Mouse (Mus musculus): ENCODE data around the gene Timmdc1. TPM values are rescaled to one million over a fixed set of nuclear protein-coding genes. Genes with fewer than 3 reads are reported as not detected.

Timmdc1 gene
- polyA plus RNA-seq, 1 experiment from 2014 or later = 22.6 TPM

- ATAC-seq = peak; percentile 81
- WGBS = 72% methylated on average over 4 of the region's 4 CpGs
- Histone ChIP-seq H3K27me3 (replicated peaks; ENCODE audit: control insufficient read depth, insufficient read depth, low read length) (no peaks in the 10 kb centered on the region), H3K4me1 (ENCODE audit: control insufficient read depth, insufficient read depth, low read length) (no peaks in the 10 kb centered on the region), H3K9me3 (ENCODE audit: control insufficient read depth, low read length) (no peaks in the 10 kb centered on the region), H3K9ac (ENCODE audit: low read depth, low read length) (no peak overlapping the region), H3K4me2 (ENCODE audit: low read depth, low read length) (no peak overlapping the region), H3K4me3 (ENCODE audit: low read length) (no peak overlapping the region), H3K27ac (ENCODE audit: low read length) (no peak overlapping the region), H3K36me3 (ENCODE audit: control insufficient read depth, insufficient read depth, low read length) (peaks cover 10% of the 10 kb centered on the region)
These were observed 16.3 kb downstream of the Timmdc1 start for GRCm38 (mm10) chr16:38506041-38506634.

- H3K4me1 ChIP-seq (ENCODE audit: control insufficient read depth, insufficient read depth, low read length) = no peaks in the 10 kb centered on the region
- H3K27ac ChIP-seq (ENCODE audit: low read length) = no peak overlapping the region
- WGBS = 85% methylated on average over 4 of the region's 4 CpGs
- H3K9me3 ChIP-seq (ENCODE audit: control insufficient read depth, low read length) = no peaks in the 10 kb centered on the region
- H3K27me3 ChIP-seq (replicated peaks; ENCODE audit: control insufficient read depth, insufficient read depth, low read length) = no peaks in the 10 kb centered on the region
- no peak overlapping the region for H3K4me3 ChIP-seq (ENCODE audit: low read length)
- ATAC-seq = no peak
- no peak overlapping the region for H3K9ac ChIP-seq (ENCODE audit: low read depth, low read length)
- H3K36me3 ChIP-seq (ENCODE audit: control insufficient read depth, insufficient read depth, low read length) = peaks cover 8% of the 10 kb centered on the region; the same call in 1 of the 2 replicates
- no peak overlapping the region for H3K4me2 ChIP-seq (ENCODE audit: low read depth, low read length)
These were observed 18.9 kb downstream of the Timmdc1 start for GRCm38 (mm10) chr16:38503528-38503927.

- Histone ChIP-seq H3K4me1 (ENCODE audit: control insufficient read depth, insufficient read depth, low read length) (no peaks in the 10 kb centered on the region), H3K4me2 (ENCODE audit: low read depth, low read length) (no peak overlapping the region), H3K27ac (ENCODE audit: low read length) (no peak overlapping the region), H3K9me3 (ENCODE audit: control insufficient read depth, low read length) (no peaks in the 10 kb centered on the region), H3K36me3 (ENCODE audit: control insufficient read depth, insufficient read depth, low read length) (peaks cover 8% of the 10 kb centered on the region; the same call in 1 of the 2 replicates), H3K27me3 (replicated peaks; ENCODE audit: control insufficient read depth, insufficient read depth, low read length) (no peaks in the 10 kb centered on the region), H3K4me3 (ENCODE audit: low read length) (no peak overlapping the region), H3K9ac (ENCODE audit: low read depth, low read length) (no peak overlapping the region)
- WGBS = 80% methylated on average over 10 of the region's 10 CpGs
- ATAC-seq = peak; percentile 73
These were observed 20.0 kb downstream of the Timmdc1 start for GRCm38 (mm10) chr16:38502469-38502868.

GRCm38 (mm10) chr16:38496604-38497140 is 25.8 kb downstream of the Timmdc1 start:
- 84% methylated on average over 7 of the region's 7 CpGs for WGBS
- no peak overlapping the region for H3K27ac ChIP-seq (ENCODE audit: low read length)

GRCm38 (mm10) chr16:38493890-38494289 is 28.6 kb downstream of the Timmdc1 start:
- H3K27ac ChIP-seq (ENCODE audit: low read length) = no peak overlapping the region
- H3K27me3 ChIP-seq (replicated peaks; ENCODE audit: control insufficient read depth, insufficient read depth, low read length) = no peaks in the 10 kb centered on the region
- 80% methylated on average over 10 of the region's 10 CpGs for WGBS
- no peak overlapping the region for H3K4me2 ChIP-seq (ENCODE audit: low read depth, low read length)
- peaks cover 3% of the 10 kb centered on the region; the same call in 1 of the 2 replicates for H3K36me3 ChIP-seq (ENCODE audit: control insufficient read depth, insufficient read depth, low read length)
- H3K4me3 ChIP-seq (ENCODE audit: low read length) = no peak overlapping the region
- H3K9me3 ChIP-seq (ENCODE audit: control insufficient read depth, low read length) = no peaks in the 10 kb centered on the region
- no peak overlapping the region for H3K9ac ChIP-seq (ENCODE audit: low read depth, low read length)
- ATAC-seq = no peak
- no peaks in the 10 kb centered on the region for H3K4me1 ChIP-seq (ENCODE audit: control insufficient read depth, insufficient read depth, low read length)

More at GRCm38 (mm10) chr16:38496604-38497140, 25.8 kb downstream of the Timmdc1 start:
- H3K36me3 ChIP-seq (ENCODE audit: control insufficient read depth, insufficient read depth, low read length) = peaks cover 7% of the 10 kb centered on the region; the same call in 1 of the 2 replicates
- H3K9ac ChIP-seq (ENCODE audit: low read depth, low read length) = no peak overlapping the region
- H3K27me3 ChIP-seq (replicated peaks; ENCODE audit: control insufficient read depth, insufficient read depth, low read length) = no peaks in the 10 kb centered on the region
- no peak for ATAC-seq
- no peak overlapping the region for H3K4me2 ChIP-seq (ENCODE audit: low read depth, low read length)
- H3K4me1 ChIP-seq (ENCODE audit: control insufficient read depth, insufficient read depth, low read length) = no peaks in the 10 kb centered on the region
- no peaks in the 10 kb centered on the region for H3K9me3 ChIP-seq (ENCODE audit: control insufficient read depth, low read length)
- no peak overlapping the region for H3K4me3 ChIP-seq (ENCODE audit: low read length)

- WGBS = 80% methylated on average over 3 of the region's 3 CpGs
- H3K27ac ChIP-seq (ENCODE audit: low read length) = no peak overlapping the region
- H3K27me3 ChIP-seq (replicated peaks; ENCODE audit: control insufficient read depth, insufficient read depth, low read length) = no peaks in the 10 kb centered on the region
- no peak overlapping the region for H3K4me3 ChIP-seq (ENCODE audit: low read length)
- no peak for ATAC-seq
- H3K4me2 ChIP-seq (ENCODE audit: low read depth, low read length) = no peak overlapping the region
- H3K9me3 ChIP-seq (ENCODE audit: control insufficient read depth, low read length) = no peaks in the 10 kb centered on the region
- no peak overlapping the region for H3K9ac ChIP-seq (ENCODE audit: low read depth, low read length)
- no peaks in the 10 kb centered on the region for H3K4me1 ChIP-seq (ENCODE audit: control insufficient read depth, insufficient read depth, low read length)
- peaks cover 3% of the 10 kb centered on the region; the same call in 1 of the 2 replicates for H3K36me3 ChIP-seq (ENCODE audit: control insufficient read depth, insufficient read depth, low read length)
These were observed 29.9 kb downstream of the Timmdc1 start for GRCm38 (mm10) chr16:38492551-38492950.

GRCm38 (mm10) chr16:38483582-38484309 is 38.7 kb downstream of the Timmdc1 start:
- Histone ChIP-seq H3K9me3 (ENCODE audit: control insufficient read depth, low read length) (no peaks in the 10 kb centered on the region), H3K36me3 (ENCODE audit: control insufficient read depth, insufficient read depth, low read length) (no peaks in the 10 kb centered on the region), H3K9ac (ENCODE audit: low read depth, low read length) (peak overlapping the region; percentile 55), H3K4me1 (ENCODE audit: control insufficient read depth, insufficient read depth, low read length) (peaks cover 2% of the 10 kb centered on the region; the same call in 1 of the 2 replicates), H3K4me3 (ENCODE audit: low read length) (peak overlapping the region; percentile 42), H3K27ac (ENCODE audit: low read length) (no peak overlapping the region), H3K4me2 (ENCODE audit: low read depth, low read length) (peak overlapping the region; percentile 78), H3K27me3 (replicated peaks; ENCODE audit: control insufficient read depth, insufficient read depth, low read length) (0 out of 2 replicates have a peak, but pooled peaks cover 5% of the 10 kb centered on the region)
- 22% methylated on average over 41 of the region's 42 CpGs for WGBS
- ATAC-seq = peak; percentile 68

GRCm38 (mm10) chr16:38482780-38483562 is 39.5 kb downstream of the Timmdc1 start:
- H3K9ac ChIP-seq (ENCODE audit: low read depth, low read length) = peak overlapping the region; percentile 55
- peaks cover 2% of the 10 kb centered on the region; the same call in 1 of the 2 replicates for H3K4me1 ChIP-seq (ENCODE audit: control insufficient read depth, insufficient read depth, low read length)
- no peaks in the 10 kb centered on the region for H3K36me3 ChIP-seq (ENCODE audit: control insufficient read depth, insufficient read depth, low read length)
- peak overlapping the region; percentile 42 for H3K4me3 ChIP-seq (ENCODE audit: low read length)
- peak; percentile 55 for ATAC-seq
- no peaks in the 10 kb centered on the region for H3K9me3 ChIP-seq (ENCODE audit: control insufficient read depth, low read length)
- peak overlapping the region; percentile 78 for H3K4me2 ChIP-seq (ENCODE audit: low read depth, low read length)
- 0 out of 2 replicates have a peak, but pooled peaks cover 5% of the 10 kb centered on the region for H3K27me3 ChIP-seq (replicated peaks; ENCODE audit: control insufficient read depth, insufficient read depth, low read length)
- WGBS = 18% methylated on average over 32 of the region's 32 CpGs
- no peak overlapping the region for H3K27ac ChIP-seq (ENCODE audit: low read length)

- Histone ChIP-seq H3K4me1 (ENCODE audit: control insufficient read depth, insufficient read depth, low read length) (peaks cover 4% of the 10 kb centered on the region; the same call in 1 of the 2 replicates), H3K27me3 (replicated peaks; ENCODE audit: control insufficient read depth, insufficient read depth, low read length) (0 out of 2 replicates have a peak, but pooled peaks cover 5% of the 10 kb centered on the region), H3K4me3 (ENCODE audit: low read length) (no peak overlapping the region), H3K9ac (ENCODE audit: low read depth, low read length) (no peak overlapping the region), H3K36me3 (ENCODE audit: control insufficient read depth, insufficient read depth, low read length) (no peaks in the 10 kb centered on the region), H3K4me2 (ENCODE audit: low read depth, low read length) (no peak overlapping the region), H3K27ac (ENCODE audit: low read length) (no peak overlapping the region), H3K9me3 (ENCODE audit: control insufficient read depth, low read length) (no peaks in the 10 kb centered on the region)
- ATAC-seq = no peak
- 78% methylated on average over 4 of the region's 4 CpGs for WGBS
These were observed 41.1 kb downstream of the Timmdc1 start for GRCm38 (mm10) chr16:38481327-38481726.

Measured in intestine, embryonic 16.5 days (tissue).